Mouse (Mus musculus) G1E (cell line): Measurements from ENCODE around the gene Slc9a3r2. TPM values are rescaled to one million over a fixed set of nuclear protein-coding genes. Genes with fewer than 3 reads are reported as not detected.

ENCODE experiments used
- ATAC-seq: 2 replicates; pipeline ENCODE4 v1.8.0; 2016; ENCODE audit warnings: mild to moderate bottlenecking; ENCODE audit not compliant: insufficient number of reproducible peaks, poor library complexity, low FRiP score, severe bottlenecking; ENCODE audit errors: extremely low read depth
- DNase-seq: peaks from one replicate; pipeline ENCODE4 v3.0.0; 2012; ENCODE audit warnings: low spot score
- H3K27me3 ChIP-seq: 2 replicates; pipeline ENCODE4 v1.6.1; 2012; ENCODE audit warnings: mild to moderate bottlenecking, low read length, inconsistent platforms; ENCODE audit not compliant: insufficient read depth
- H3K36me3 ChIP-seq: replicated peaks from 2 replicates; pipeline ENCODE3; 2012; ENCODE audit warnings: mild to moderate bottlenecking, inconsistent platforms
- H3K4me1 ChIP-seq: 2 replicates; pipeline ENCODE4 v1.6.1; 2012; ENCODE audit warnings: low read depth, low read length, inconsistent platforms, mixed read lengths; ENCODE audit not compliant: insufficient read depth
- H3K4me3 ChIP-seq: 2 replicates; pipeline ENCODE4 v1.5.1; 2012; ENCODE audit warnings: low read depth, mild to moderate bottlenecking, inconsistent platforms, low read length, moderate library complexity, mixed read lengths
- H3K9me3 ChIP-seq: replicated peaks from 2 replicates; pipeline ENCODE4 v1.6.1; 2012; ENCODE audit warnings: inconsistent platforms
- CTCF ChIP-seq: IDR thresholded peaks from 2 replicates; pipeline ENCODE4 v1.5.1; 2012; ENCODE audit warnings: low read depth, low read length, inconsistent platforms, mixed read lengths
- GATA1 ChIP-seq: IDR thresholded peaks from 2 replicates; pipeline ENCODE4 v1.6.1; 2012; ENCODE audit warnings: borderline replicate concordance, low read length, inconsistent platforms, mixed read lengths
- GATA2 ChIP-seq: IDR thresholded peaks from 2 replicates; pipeline ENCODE4 v1.6.1; 2012; ENCODE audit warnings: low read depth, low read length, inconsistent platforms, borderline replicate concordance
- POLR2AphosphoS5 ChIP-seq: IDR thresholded peaks from 2 replicates; pipeline ENCODE4 v1.6.1; 2012; ENCODE audit warnings: low read depth, low read length, inconsistent platforms; ENCODE audit not compliant: insufficient replicate concordance
- TAL1 ChIP-seq: conservative IDR thresholded peaks from 2 replicates; pipeline ENCODE4 v1.6.1; 2012; ENCODE audit warnings: low read depth, low read length, inconsistent platforms, mixed read lengths
- polyA plus RNA-seq: library from polyadenylated mRNA; stranded (reverse); fragments of >175 nt; gene quantifications from 2 replicates; pipeline ENCODE4 v1.2.3, GENCODE M21; 2012
- total RNA-seq, 2 experiments: library from RNA; stranded (forward) in 1 of 2; stranded (reverse) in 1 of 2; fragments of 200-1000 nt in 1 of 2; fragments of >200 nt in 1 of 2; fragmentation: Nextera tagmentation in 1 of 2; gene quantifications; 2 replicates each; pipeline ENCODE4 v1.2.3; 2014 to 2017

The Slc9a3r2 gene
- total and polyA plus RNA-seq, 3 experiments = 0.07 to 0.16 TPM; not detected in 1

DNA sequence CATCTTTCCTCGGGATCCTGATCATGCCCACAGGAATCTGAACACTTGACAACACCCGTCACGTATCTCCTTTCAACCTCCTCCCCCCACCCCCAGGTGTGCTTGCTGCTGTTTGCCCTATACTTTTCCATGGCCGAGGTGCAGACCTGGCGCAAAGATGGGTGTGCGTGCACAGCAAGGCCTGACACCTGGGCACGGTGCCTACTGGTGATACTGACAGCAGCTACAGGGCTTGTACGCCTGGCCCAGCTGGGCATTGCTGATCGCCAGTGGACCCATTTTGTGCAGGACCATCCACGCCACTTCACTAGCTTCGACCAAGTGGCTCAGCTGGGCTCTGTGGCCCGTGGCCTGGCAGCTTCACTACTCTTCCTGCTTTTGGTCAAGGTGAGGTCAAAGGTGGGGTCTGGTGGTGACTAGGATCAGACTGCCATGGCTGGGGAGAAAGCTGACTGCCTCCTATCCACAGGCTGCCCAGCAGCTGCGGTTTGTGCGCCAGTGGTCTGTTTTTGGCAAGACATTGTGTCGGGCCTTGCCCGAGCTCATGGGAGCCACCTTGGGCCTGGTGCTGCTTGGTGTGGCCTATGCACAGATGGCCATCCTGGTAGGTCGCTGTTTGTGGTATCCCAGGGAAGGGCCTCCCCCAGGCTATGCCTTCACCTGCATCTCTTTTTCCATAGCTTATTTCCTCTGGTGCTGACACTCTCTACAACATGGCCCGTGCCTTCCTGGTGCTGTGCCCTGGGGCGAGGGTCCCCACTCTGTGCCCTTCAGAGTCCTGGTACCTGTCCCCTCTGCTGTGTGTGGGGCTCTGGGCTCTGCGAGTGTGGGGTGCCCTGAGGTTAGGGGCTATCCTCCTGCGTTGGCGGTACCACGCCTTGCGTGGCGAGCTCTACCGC is 55.9 kb downstream of the Slc9a3r2 start:
- H3K36me3 ChIP-seq = peaks cover 93% of the 10 kb centered on the region
- no peak overlapping the region for H3K4me3 ChIP-seq
- H3K4me1 ChIP-seq = peaks cover 4% of the 10 kb centered on the region; the same call in 1 of the 2 replicates

DNA sequence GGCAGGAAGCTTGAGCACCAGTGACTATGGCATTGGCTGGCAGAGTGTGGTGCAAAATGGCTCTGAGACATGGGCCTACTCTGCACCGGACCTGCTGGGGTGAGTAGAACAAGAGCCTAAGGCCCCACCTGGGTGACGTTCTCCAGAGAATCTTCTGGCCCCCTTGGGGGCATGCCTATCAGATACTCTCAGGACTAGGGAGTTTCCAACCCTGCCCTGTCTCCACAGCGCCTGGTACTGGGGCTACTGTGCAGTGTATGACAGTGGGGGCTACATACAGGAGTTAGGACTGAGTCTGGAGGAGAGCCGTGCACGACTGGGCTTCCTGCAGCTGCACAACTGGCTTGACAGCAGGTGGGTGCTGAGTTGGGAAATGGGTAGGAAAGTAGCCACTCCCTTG is 56.9 kb downstream of the Slc9a3r2 start:
- DNase-seq (no peak), ATAC-seq (no peak)
- peaks cover 88% of the 10 kb centered on the region for H3K36me3 ChIP-seq
- TF ChIP-seq TAL1 = no peak
- TF ChIP-seq GATA1 = no peak
- no peak for TF ChIP-seq POLR2AphosphoS5
- no peak for TF ChIP-seq GATA2
- no peak for TF ChIP-seq CTCF
- no peak overlapping the region for H3K4me3 ChIP-seq
- peaks cover 4% of the 10 kb centered on the region; the same call in 1 of the 2 replicates for H3K4me1 ChIP-seq
- no peaks in the 10 kb centered on the region for H3K9me3 ChIP-seq
- no peaks in the 10 kb centered on the region for H3K27me3 ChIP-seq

More for the DNA sequence above, 55.9 kb downstream of the Slc9a3r2 start:
- DNase-seq (no peak), ATAC-seq (no peak)
- no peaks in the 10 kb centered on the region for H3K9me3 ChIP-seq
- no peaks in the 10 kb centered on the region for H3K27me3 ChIP-seq
- TF ChIP-seq POLR2AphosphoS5 (no peak), TAL1 (no peak), CTCF (no peak), GATA1 (no peak), GATA2 (no peak)

DNA sequence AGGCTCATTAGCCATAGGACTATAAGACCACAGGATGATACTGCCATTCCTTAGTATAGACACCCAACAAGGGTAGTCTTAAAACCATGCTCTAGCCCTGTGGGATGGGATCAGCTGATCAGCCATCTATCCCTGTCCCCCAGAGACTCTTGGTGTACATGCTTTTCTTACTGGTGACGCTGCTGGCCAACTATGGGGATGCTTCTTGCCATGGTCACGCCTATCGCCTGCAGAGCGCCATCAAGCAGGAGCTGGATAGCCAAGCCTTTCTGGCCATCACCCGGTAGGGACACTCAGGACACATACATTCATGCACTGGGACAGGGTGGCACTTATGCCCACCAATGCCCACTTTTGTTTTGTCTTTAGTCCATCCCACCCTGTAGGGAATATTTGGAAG is 58.4 kb downstream of the Slc9a3r2 start:
- no peak for ATAC-seq
- no peak for DNase-seq

DNA sequence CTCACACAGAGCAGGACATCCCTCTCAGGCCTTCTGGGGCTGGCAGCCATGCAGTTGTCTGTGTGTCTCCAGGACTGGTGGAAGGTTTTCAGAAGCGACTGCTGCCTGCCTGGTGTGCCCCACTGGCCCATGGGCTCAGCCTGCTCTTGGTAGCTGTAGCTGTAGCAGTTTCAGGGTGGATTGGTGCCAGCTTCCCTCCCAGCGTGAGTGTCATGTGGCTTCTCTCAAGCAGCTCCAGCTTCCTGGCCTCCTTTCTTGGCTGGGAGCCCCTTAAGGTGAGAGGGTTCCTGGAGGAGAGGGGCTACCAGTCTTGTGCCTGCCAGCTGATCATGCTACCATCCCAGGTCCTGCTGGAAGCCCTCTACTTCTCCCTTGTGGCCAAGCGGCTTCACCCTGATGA is 59.2 kb downstream of the Slc9a3r2 start:
- Histone ChIP-seq H3K4me1 (peaks cover 4% of the 10 kb centered on the region; the same call in 1 of the 2 replicates), H3K4me3 (no peak overlapping the region), H3K36me3 (peaks cover 86% of the 10 kb centered on the region), H3K27me3 (no peaks in the 10 kb centered on the region), H3K9me3 (no peaks in the 10 kb centered on the region)
- DNase-seq = no peak
- no peak for TF ChIP-seq POLR2AphosphoS5
- no peak for ATAC-seq

More for the DNA sequence above, 58.4 kb downstream of the Slc9a3r2 start:
- Histone ChIP-seq H3K27me3 (no peaks in the 10 kb centered on the region), H3K9me3 (no peaks in the 10 kb centered on the region), H3K4me1 (peaks cover 4% of the 10 kb centered on the region; the same call in 1 of the 2 replicates), H3K36me3 (peaks cover 86% of the 10 kb centered on the region), H3K4me3 (no peak overlapping the region)
- no peak for TF ChIP-seq CTCF
- no peak for TF ChIP-seq POLR2AphosphoS5
- no peak for TF ChIP-seq TAL1
- no peak for TF ChIP-seq GATA1
- no peak for TF ChIP-seq GATA2

Other genes starting within 250 kb of the Slc9a3r2 start
Only the 20 nearest of the 34 such genes appear.
- gene Mlst8, start 171.2 kb downstream of the Slc9a3r2 start, total RNA-seq (2014; fragmentation: Nextera tagmentation) = 5.2 and 7.0 TPM in 2 replicates
- gene Mlst8, start 171.2 kb downstream of the Slc9a3r2 start, total RNA-seq (2017) = 17.2 and 19.7 TPM in 2 replicates
- gene Mlst8, start 171.2 kb downstream of the Slc9a3r2 start, polyA plus RNA-seq = 6.4 and 7.1 TPM in 2 replicates
- not detected in 2 replicates for gene Caskin1, start 161.7 kb downstream of the Slc9a3r2 start, total RNA-seq (2014; fragmentation: Nextera tagmentation)
- gene Caskin1, start 161.7 kb downstream of the Slc9a3r2 start, total RNA-seq (2017) = 0.11 and 0.29 TPM in 2 replicates
- gene Caskin1, start 161.7 kb downstream of the Slc9a3r2 start, polyA plus RNA-seq = not detected in 2 replicates
- gene Traf7, start 122.4 kb downstream of the Slc9a3r2 start, total RNA-seq (2014; fragmentation: Nextera tagmentation) = 62.8 and 70.6 TPM in 2 replicates
- gene Traf7, start 122.4 kb downstream of the Slc9a3r2 start, total RNA-seq (2017) = 81.7 and 103 TPM in 2 replicates
- gene Traf7, start 122.4 kb downstream of the Slc9a3r2 start, polyA plus RNA-seq = 153 and 198 TPM in 2 replicates
- gene Rab26, start 116.1 kb downstream of the Slc9a3r2 start, total RNA-seq (2014; fragmentation: Nextera tagmentation) = 0.83 TPM in 1 of 2 replicates, not detected in the other
- gene Rab26, start 116.1 kb downstream of the Slc9a3r2 start, total RNA-seq (2017) = 0.35 and 0.49 TPM in 2 replicates
- 0.24 and 0.26 TPM in 2 replicates for gene Rab26, start 116.1 kb downstream of the Slc9a3r2 start, polyA plus RNA-seq
- gene Pkd1, start 100.5 kb downstream of the Slc9a3r2 start, total RNA-seq (2014; fragmentation: Nextera tagmentation) = 14.4 and 28.0 TPM in 2 replicates
- 5.0 and 10.3 TPM in 2 replicates for gene Pkd1, start 100.5 kb downstream of the Slc9a3r2 start, total RNA-seq (2017)
- gene Pkd1, start 100.5 kb downstream of the Slc9a3r2 start, polyA plus RNA-seq = 4.1 and 5.8 TPM in 2 replicates
- 114 and 146 TPM in 2 replicates for gene Tsc2, start 17.7 kb downstream of the Slc9a3r2 start, total RNA-seq (2014; fragmentation: Nextera tagmentation)
- gene Tsc2, start 17.7 kb downstream of the Slc9a3r2 start, total RNA-seq (2017) = 38.0 and 39.7 TPM in 2 replicates
- 66.5 and 77.5 TPM in 2 replicates for gene Tsc2, start 17.7 kb downstream of the Slc9a3r2 start, polyA plus RNA-seq
- gene Nthl1, start 17.6 kb downstream of the Slc9a3r2 start, total RNA-seq (2014; fragmentation: Nextera tagmentation) = 3.8 and 9.1 TPM in 2 replicates
- gene Nthl1, start 17.6 kb downstream of the Slc9a3r2 start, total RNA-seq (2017) = 9.8 and 16.9 TPM in 2 replicates
- 17.8 and 21.5 TPM in 2 replicates for gene Nthl1, start 17.6 kb downstream of the Slc9a3r2 start, polyA plus RNA-seq
- not detected in 2 replicates for gene Npw, start 8.1 kb upstream of the Slc9a3r2 start, total RNA-seq (2014; fragmentation: Nextera tagmentation)
- gene Npw, start 8.1 kb upstream of the Slc9a3r2 start, total RNA-seq (2017) = not detected in 2 replicates
- not detected in 2 replicates for gene Npw, start 8.1 kb upstream of the Slc9a3r2 start, polyA plus RNA-seq
- gene Zfp598, start 19.4 kb upstream of the Slc9a3r2 start, total RNA-seq (2014; fragmentation: Nextera tagmentation) = 55.9 and 59.1 TPM in 2 replicates
- gene Zfp598, start 19.4 kb upstream of the Slc9a3r2 start, total RNA-seq (2017) = 11.2 and 12.0 TPM in 2 replicates
- gene Zfp598, start 19.4 kb upstream of the Slc9a3r2 start, polyA plus RNA-seq = 86.4 and 99.2 TPM in 2 replicates
- gene Syngr3, start 39.6 kb upstream of the Slc9a3r2 start, total RNA-seq (2014; fragmentation: Nextera tagmentation) = not detected in 2 replicates
- 0.17 TPM in 1 of 2 replicates, not detected in the other for gene Syngr3, start 39.6 kb upstream of the Slc9a3r2 start, total RNA-seq (2017)
- 0.08 and 0.12 TPM in 2 replicates for gene Syngr3, start 39.6 kb upstream of the Slc9a3r2 start, polyA plus RNA-seq
- gene Gfer, start 45.8 kb upstream of the Slc9a3r2 start, total RNA-seq (2014; fragmentation: Nextera tagmentation) = 10.5 and 15.7 TPM in 2 replicates
- 34.1 and 46.4 TPM in 2 replicates for gene Gfer, start 45.8 kb upstream of the Slc9a3r2 start, total RNA-seq (2017)
- 149 and 184 TPM in 2 replicates for gene Gfer, start 45.8 kb upstream of the Slc9a3r2 start, polyA plus RNA-seq
- 1.4 TPM in 1 of 2 replicates, not detected in the other for gene Noxo1, start 45.9 kb upstream of the Slc9a3r2 start, total RNA-seq (2014; fragmentation: Nextera tagmentation)
- gene Noxo1, start 45.9 kb upstream of the Slc9a3r2 start, total RNA-seq (2017) = 1.0 and 1.1 TPM in 2 replicates
- 0.72 and 0.87 TPM in 2 replicates for gene Noxo1, start 45.9 kb upstream of the Slc9a3r2 start, polyA plus RNA-seq
- gene Tbl3, start 57.3 kb upstream of the Slc9a3r2 start, total RNA-seq (2014; fragmentation: Nextera tagmentation) = 9.2 and 17.8 TPM in 2 replicates
- 27.7 and 34.0 TPM in 2 replicates for gene Tbl3, start 57.3 kb upstream of the Slc9a3r2 start, total RNA-seq (2017)
- gene Tbl3, start 57.3 kb upstream of the Slc9a3r2 start, polyA plus RNA-seq = 15.6 and 25.2 TPM in 2 replicates
- not detected in 2 replicates for gene Rnf151, start 67.7 kb upstream of the Slc9a3r2 start, total RNA-seq (2014; fragmentation: Nextera tagmentation)
- gene Rnf151, start 67.7 kb upstream of the Slc9a3r2 start, total RNA-seq (2017) = 0.23 TPM in 1 of 2 replicates, not detected in the other
- 0.13 and 0.17 TPM in 2 replicates for gene Rnf151, start 67.7 kb upstream of the Slc9a3r2 start, polyA plus RNA-seq
- gene Rps2, start 67.8 kb upstream of the Slc9a3r2 start, total RNA-seq (2014; fragmentation: Nextera tagmentation) = 3,970 and 4,105 TPM in 2 replicates
- gene Rps2, start 67.8 kb upstream of the Slc9a3r2 start, total RNA-seq (2017) = 950 and 975 TPM in 2 replicates
- 2,688 and 3,723 TPM in 2 replicates for gene Rps2, start 67.8 kb upstream of the Slc9a3r2 start, polyA plus RNA-seq
- gene Ndufb10, start 74.2 kb upstream of the Slc9a3r2 start, total RNA-seq (2014; fragmentation: Nextera tagmentation) = 54.6 and 63.5 TPM in 2 replicates
- gene Ndufb10, start 74.2 kb upstream of the Slc9a3r2 start, total RNA-seq (2017) = 185 and 206 TPM in 2 replicates
- 372 and 429 TPM in 2 replicates for gene Ndufb10, start 74.2 kb upstream of the Slc9a3r2 start, polyA plus RNA-seq
- not detected in 2 replicates for gene Rpl3l, start 77.5 kb upstream of the Slc9a3r2 start, total RNA-seq (2014; fragmentation: Nextera tagmentation)
- gene Rpl3l, start 77.5 kb upstream of the Slc9a3r2 start, total RNA-seq (2017) = 0.17 TPM in 1 of 2 replicates, not detected in the other
- 0.07 TPM in 1 of 2 replicates, not detected in the other for gene Rpl3l, start 77.5 kb upstream of the Slc9a3r2 start, polyA plus RNA-seq
- 62.0 and 76.8 TPM in 2 replicates for gene Msrb1, start 86.3 kb upstream of the Slc9a3r2 start, total RNA-seq (2014; fragmentation: Nextera tagmentation)
- 34.6 and 39.2 TPM in 2 replicates for gene Msrb1, start 86.3 kb upstream of the Slc9a3r2 start, total RNA-seq (2017)
- 10.1 and 14.6 TPM in 2 replicates for gene Msrb1, start 86.3 kb upstream of the Slc9a3r2 start, polyA plus RNA-seq
- not detected in 2 replicates for gene Hs3st6, start 102.7 kb upstream of the Slc9a3r2 start, total RNA-seq (2014; fragmentation: Nextera tagmentation)
- gene Hs3st6, start 102.7 kb upstream of the Slc9a3r2 start, total RNA-seq (2017) = not detected in 2 replicates
- not detected in 2 replicates for gene Hs3st6, start 102.7 kb upstream of the Slc9a3r2 start, polyA plus RNA-seq
- gene Meiob, start 154.0 kb upstream of the Slc9a3r2 start, total RNA-seq (2014; fragmentation: Nextera tagmentation) = 7.6 and 8.4 TPM in 2 replicates
- gene Meiob, start 154.0 kb upstream of the Slc9a3r2 start, total RNA-seq (2017) = 1.9 and 2.1 TPM in 2 replicates
- gene Meiob, start 154.0 kb upstream of the Slc9a3r2 start, polyA plus RNA-seq = 0.07 and 0.13 TPM in 2 replicates